Mouse (Mus musculus) adrenal gland, postnatal 25 days (tissue): ENCODE data around the gene Ptpn9. TPM values are rescaled to one million over a fixed set of nuclear protein-coding genes. Genes with fewer than 3 reads are reported as not detected.

Source experiments
- DNase-seq: peaks from one replicate; pipeline ENCODE4 v3.0.0; 2021; ENCODE audit warnings: mixed read lengths
- total RNA-seq: library from RNA; stranded (reverse); gene quantifications from 2 replicates; pipeline ENCODE4 v1.2.3, GENCODE M21; 2021

Ptpn9 gene
- total RNA-seq, 1 experiment from 2014 or later: 46.9 TPM

DNA sequence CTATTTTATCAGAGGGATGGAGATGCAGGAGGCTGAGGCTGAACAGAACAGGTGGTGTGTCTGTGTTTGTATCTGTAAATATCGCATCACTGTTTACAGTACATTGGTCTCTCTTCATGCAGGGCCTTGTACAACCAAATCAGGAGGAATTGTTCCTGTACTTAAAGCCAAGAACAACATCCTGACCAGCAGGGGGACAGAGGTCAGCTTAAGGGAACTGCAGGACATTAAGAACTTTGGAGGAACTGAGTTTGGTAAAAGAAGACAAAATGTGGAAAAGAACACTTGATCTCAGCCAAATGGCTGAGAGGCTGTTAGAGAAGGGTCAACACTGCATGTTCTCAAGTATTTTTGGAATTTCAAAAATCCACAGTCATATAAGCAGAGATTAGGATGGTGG, 20.0 kb downstream of the Ptpn9 start:
- DNase-seq: no peak

DNA sequence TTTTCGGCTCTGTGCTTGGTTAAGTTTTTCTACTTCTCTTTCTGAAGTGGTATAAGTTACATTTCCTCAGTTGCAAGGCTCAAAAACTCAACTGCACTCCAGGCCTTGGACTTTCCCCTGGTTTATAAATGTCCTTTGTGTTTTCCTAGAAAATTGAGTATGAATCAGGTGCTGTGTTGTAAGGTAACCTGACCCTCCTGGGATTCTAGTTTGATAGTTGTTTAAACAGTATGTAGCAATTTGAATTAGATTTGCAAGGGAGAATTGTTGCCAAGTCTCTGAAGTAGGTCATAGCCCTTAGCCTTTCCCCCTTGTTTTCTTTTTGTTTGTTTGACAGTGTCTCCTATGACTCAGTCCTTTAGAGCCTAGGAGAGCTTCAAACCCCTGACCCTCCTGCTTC, 22.9 kb downstream of the Ptpn9 start:
- no peak for DNase-seq

DNA sequence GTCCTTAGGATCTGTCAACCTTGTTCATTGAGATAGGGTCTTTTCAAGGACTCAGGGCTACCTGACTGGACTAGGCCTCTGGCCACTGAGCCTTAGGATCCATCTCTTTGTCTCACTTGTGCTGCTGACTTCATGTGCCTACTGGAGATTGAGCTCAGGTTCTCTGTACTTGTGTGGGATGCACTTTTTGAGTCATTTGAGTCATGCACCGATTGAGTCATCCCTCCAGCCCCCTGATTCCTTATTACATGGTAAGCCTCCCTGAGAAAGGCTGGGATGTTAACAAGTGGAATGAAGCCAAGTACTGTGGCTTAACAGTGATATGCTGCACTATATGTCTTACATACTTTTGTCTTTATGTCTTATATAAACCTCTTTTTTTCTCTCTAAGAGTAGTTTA, 37.0 kb downstream of the Ptpn9 start:
- DNase-seq: no peak

DNA sequence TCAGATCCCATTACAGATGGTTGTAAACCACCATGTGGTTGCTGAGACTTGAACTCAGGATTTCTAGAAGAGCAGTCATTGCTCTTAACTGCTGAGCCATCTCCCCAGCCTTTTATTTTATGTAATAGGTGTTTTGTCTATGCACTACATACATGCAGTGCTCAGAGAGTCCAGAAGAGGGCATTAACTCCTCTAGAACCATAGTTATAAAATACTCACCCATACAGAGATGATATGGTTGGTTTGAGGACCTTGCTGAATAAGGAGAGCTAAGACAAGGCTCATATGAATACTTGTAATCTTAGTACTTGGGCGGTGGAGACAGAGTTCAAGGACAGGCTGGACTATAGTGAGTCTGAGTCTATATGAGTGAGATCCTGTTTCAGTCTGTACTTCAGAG, 61.5 kb downstream of the Ptpn9 start:
- DNase-seq: peak; percentile 5

DNA sequence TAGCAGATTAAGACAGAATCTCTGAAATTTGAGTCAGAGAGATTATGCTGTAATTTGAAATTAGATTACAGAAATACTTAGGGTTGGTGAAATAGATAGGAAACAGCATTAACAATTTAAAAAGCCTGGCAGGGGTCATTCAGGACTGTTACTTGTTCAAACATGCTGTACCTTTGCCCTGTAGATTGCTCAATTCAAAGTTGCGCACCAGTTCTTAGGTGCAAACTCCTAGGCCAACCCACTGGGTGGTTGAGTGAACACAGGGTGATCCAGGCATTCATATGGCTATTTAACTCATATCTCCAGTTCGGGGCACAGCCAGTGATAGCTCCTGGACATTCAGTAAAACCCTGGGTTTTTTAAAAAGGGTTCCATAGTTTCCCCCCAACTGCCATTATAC, 69.4 kb downstream of the Ptpn9 start:
- no peak for DNase-seq

DNA sequence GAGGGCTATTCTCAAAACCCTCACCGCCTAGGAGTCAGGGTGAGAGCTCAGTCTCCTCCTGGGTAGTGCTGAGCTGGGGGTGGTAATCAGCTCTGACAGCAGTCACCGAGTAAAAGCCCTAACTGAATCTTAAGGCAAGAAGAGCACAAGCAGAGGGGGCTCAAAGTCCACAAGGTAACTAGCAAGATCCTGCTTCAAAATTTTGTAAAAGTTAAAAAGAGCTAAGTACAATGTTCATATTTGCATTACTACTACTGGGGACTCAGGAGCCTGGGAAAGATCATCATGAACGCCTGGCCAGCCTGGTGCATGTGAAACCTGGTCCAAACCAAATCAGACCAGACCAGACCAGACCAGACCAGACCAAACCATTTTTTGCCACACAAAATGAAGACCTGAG, 73.5 kb downstream of the Ptpn9 start:
- DNase-seq: no peak

DNA sequence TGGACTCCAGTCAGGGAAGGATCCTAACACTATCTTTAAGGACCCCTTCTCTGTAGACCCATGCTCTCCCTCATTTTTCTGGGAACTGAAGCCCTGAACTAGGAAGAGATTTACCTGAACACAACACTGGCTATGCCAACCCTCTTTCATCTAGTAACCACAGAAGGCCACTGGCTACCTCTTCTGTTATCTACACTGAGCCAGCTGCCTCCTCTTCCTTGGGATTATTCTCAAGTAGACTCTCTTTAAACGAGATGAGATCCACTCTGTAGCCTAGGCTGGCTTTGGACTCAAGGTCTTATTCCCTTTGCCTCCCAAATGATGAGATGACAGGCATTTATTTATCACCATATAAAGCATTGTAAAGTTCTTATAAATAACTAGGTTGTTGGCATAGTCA, 75.5 kb downstream of the Ptpn9 start:
- no peak for DNase-seq

- no peak for DNase-seq
Observed at GRCm38 (mm10) chr9:57070800-57071545, 76.2 kb downstream of the Ptpn9 start.

DNA sequence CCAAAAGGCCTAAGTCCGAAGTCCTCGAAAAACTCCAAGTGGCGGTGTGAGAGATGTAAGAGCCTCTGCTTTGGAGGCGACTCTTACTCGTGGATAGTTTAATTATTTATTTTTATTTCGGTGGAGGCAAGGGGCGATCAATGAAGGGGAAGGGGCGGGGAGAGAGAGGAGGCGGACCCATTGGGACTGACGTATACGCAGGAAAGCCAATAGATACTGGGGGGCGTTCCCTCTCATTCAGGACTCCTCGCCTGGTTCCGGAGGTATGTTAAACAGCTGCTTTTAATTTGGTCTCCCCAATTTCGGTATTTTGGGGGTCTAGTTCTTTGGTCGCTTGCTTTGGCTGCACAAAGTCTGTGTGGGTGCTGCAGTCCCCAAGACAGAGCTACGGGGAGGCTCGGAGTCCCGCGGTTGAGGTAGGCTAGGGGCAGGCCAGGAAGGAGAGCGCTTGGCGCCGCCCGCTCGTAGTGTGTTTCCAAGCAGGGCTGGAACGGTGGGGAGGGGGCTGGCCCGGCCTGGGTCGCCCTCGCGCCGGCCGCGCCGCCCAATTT, 77.2 kb downstream of the Ptpn9 start, which contains the start of gene Sin3a:
Gene Sin3a, plus strand, starts transcription at position 240 of the 551 bp plus-strand sequence.
- peak; percentile 57 for DNase-seq

DNA sequence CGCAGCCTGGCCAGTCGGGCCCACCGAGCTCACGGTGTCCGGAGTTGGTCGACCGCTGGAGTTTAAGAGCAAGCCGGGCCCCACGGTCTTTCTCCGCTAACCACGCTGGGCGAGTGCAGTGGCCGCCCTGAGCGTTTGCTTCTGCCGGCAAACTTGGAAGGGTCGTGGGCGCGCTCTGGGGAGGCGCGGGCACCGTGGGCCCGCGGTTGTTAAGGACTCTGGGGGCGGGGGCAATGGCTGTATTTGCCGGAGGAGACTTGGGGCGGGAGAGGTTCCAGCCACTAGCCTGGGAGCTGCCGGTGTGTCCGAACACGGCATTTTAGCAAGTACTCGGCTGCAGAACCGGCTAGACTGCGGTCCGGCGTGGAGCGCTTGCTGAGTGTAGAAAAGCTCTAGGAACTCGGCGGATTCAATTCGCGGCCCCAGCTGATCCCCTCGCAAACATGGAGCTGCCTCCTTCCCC, 77.8 kb downstream of the Ptpn9 start:
- DNase-seq: no peak

DNA sequence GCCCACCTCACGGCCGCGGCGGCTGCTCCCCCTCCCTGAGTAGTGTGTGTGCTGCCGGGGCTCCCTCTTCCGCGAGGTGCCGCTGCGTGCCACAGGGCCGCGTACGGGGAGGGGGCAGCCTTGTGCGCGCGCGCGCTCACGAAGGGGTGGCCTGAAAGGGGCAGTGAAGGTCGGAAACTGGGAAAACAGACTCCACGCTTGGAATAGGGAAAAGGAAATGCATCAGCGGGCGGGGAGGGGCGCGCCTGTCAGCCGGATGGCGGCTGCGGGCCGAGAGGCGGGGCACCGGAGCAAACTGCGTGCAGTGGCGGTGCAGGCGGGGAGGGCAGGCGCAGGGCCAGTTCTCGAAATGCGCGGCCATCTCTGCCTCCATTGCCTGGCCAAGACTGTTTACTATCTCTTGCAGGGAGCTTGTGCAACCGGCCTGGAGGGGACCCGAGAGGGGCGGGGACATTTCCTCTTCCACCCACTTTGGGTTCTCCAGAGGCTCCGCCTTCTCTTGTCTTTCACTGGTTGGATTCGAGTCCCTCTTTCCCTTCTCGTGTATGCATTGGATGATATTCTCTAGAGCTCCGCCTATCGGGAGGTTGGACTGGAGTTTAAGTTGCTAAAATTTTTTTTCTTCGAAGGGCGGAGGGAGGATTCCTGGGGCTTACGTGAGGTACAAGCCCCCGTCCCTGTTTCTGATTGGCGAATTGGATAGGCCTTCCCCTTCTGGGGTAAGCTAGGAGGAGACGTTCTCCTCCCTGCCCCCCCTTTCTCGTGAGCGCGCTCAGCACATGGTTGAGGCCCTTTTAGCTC, 78.5 kb downstream of the Ptpn9 start:
- peak; percentile 93 for DNase-seq

GRCm38 (mm10) chr9:57073790-57074094, 79.0 kb downstream of the Ptpn9 start:
- DNase-seq: no peak

DNA sequence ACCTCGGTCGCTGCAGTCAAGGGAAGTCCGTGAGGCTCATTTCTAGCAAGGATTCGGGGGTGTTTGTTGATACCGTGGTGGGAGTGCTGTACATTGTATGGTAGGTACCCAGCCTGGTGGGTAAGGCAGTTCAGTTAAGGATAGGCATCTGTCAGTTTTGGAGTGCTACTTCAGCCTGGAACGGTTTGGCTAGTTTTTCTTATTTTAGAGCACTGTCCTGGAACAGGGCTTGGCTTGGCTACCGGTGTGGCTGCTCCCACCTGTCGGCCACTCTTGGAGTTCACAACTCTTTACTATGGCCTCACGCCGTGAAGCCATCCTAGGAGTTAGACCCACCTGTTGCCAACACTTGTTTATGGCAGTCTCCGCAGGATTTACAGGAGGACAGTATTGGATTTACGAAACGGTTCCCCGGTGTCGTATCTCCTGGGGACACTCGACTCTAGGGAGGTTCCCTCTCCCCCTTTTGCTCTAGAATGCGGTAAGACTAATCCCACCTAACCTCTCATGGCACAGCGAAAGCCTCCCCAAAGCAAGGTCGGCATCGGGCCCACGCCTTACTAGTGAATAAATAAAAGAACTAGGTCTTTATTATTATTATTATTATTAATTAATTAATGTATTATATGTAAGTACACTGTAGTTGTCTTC, 79.6 kb downstream of the Ptpn9 start:
- peak; percentile 18 for DNase-seq

DNA sequence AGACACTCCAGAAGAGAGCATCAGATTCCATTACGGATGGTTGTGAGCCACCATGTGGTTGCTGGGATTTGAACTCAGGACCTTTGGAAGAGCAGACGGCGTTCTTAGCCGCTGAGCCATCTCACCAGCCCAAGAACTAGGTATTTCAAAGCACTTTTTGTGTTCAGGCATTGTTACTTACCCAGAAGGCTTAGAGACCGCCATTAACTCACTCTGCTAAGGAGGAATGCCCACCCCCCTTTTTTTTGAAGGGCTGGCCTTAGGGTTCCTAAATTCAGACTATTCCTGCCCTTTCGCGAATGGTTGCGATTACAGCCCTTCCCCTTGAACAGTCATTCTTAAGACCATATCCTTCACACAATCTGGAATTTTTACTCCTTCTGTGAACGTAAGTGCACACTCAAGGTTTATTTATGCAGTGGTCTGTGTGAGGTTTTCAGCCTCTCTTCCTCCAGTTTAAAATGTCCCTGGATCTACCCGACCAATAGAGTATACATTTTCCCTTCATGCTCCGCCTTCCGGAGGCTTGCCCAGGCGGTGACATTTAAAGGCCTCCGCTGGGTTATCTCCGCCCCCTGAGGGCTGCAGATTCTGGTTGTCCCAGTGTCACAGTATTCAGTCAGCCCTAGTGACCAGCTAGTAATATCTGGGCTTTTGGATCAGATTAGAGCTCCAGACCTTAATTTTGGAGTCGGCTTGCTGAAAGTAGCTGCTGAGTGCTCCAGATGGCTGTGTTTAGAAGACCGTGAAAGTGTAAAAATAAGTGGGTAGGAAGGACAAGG, 80.3 kb downstream of the Ptpn9 start:
- peak; percentile 73 for DNase-seq

DNA sequence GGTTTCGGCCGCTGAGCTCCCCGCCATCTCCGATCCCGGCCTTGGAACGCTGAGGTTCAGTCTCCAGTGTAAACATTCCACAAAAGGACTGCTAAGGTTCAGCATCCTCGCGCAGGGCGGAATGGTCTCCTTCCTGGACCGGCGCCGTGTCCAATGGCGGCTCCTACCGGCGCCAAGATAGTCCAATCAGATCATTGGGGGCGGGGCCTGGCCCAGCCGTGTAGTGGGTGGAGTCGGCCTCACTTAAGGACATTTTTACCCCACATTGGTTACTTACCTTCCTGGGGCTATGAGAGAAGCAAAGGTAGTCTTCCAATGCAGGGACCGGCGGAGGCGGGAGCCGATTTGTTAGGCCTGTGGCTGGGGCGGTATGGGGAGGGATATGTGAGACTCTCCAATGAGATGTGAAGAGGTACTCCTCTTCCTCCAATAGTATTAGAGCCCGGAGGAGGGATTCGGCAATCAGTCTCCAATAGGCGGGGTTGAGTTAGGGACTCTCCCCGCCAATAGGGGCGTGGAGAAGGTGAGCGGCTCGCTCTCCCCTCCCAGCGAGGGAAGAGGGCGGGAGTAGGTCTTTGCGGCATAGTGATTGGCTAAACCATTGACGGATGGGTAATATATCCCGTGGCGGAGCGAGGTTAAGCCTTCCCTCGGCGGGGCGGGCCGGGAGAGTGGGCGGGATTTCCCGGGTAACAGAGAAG, 81.1 kb downstream of the Ptpn9 start:
- DNase-seq: peak; percentile 96

GRCm38 (mm10) chr9:57076701-57077660, 82.3 kb downstream of the Ptpn9 start:
- peak; percentile 90 for DNase-seq

GRCm38 (mm10) chr9:57082236-57082635, 87.5 kb downstream of the Ptpn9 start:
- DNase-seq: no peak
